Mouse (Mus musculus) forebrain, embryonic 11.5 days (tissue): ENCODE data around the gene Ipo11. TPM values are rescaled to one million over a fixed set of nuclear protein-coding genes. Genes with fewer than 3 reads are reported as not detected.

ENCODE experiments used
- ATAC-seq: fragments of 200-750 bp; cut with Nextera tagmentation; replicated peaks from 2 replicates; pipeline ENCODE4 v1.8.0; 2017; ENCODE audit warnings: moderate TSS enrichment; ENCODE audit not compliant: low FRiP score
- DNase-seq: peaks from one replicate; pipeline ENCODE4 v3.0.0-alpha.2; 2017; ENCODE audit warnings: low spot score
- H3K27ac ChIP-seq: fragments of 300-500 bp; sonication (generic); 2 replicates; pipeline ENCODE4 v1.5.1; 2014; ENCODE audit warnings: low read depth, low read length
- H3K27me3 ChIP-seq: fragments of 300-500 bp; sonication (generic); 2 replicates; pipeline ENCODE4 v1.6.1; 2014; ENCODE audit warnings: mild to moderate bottlenecking, low read length, mixed read lengths; ENCODE audit not compliant: control insufficient read depth, insufficient read depth
- H3K36me3 ChIP-seq: fragments of 300-500 bp; sonication (generic); 2 replicates; pipeline ENCODE4 v1.6.1; 2014; ENCODE audit warnings: mild to moderate bottlenecking, low read length, moderate library complexity, mixed read lengths; ENCODE audit not compliant: control insufficient read depth, insufficient read depth
- H3K4me1 ChIP-seq: fragments of 300-500 bp; sonication (generic); replicated peaks from 2 replicates; pipeline ENCODE4 v1.6.1; 2014; ENCODE audit warnings: low read length, mixed read lengths; ENCODE audit not compliant: control insufficient read depth, insufficient read depth
- H3K4me2 ChIP-seq: fragments of 300-500 bp; sonication (generic); 2 replicates; pipeline ENCODE4 v1.6.1; 2014; ENCODE audit warnings: low read depth, mild to moderate bottlenecking, low read length, moderate library complexity, mixed read lengths; ENCODE audit not compliant: severe bottlenecking
- H3K4me3 ChIP-seq: fragments of 300-500 bp; sonication (generic); 2 replicates; pipeline ENCODE4 v1.5.1; 2014; ENCODE audit warnings: low read depth, low read length
- H3K9ac ChIP-seq: fragments of 300-500 bp; sonication (generic); 2 replicates; pipeline ENCODE4 v1.6.1; 2014; ENCODE audit warnings: low read length
- H3K9me3 ChIP-seq: fragments of 300-500 bp; sonication (generic); 2 replicates; pipeline ENCODE4 v1.6.1; 2016; ENCODE audit warnings: low read length, mixed read lengths; ENCODE audit not compliant: control insufficient read depth
- WGBS: fragments of 180-500 bp; shearing (Covaris S2); extraction: QIAGEN DNeasy Blood & Tissue Kit; methylation state at CpG from one replicate; pipeline ENCODE4 v1.1.7; 2014; 5-methylcytosine and 5-hydroxymethylcytosine counted together
- polyA plus RNA-seq: library from polyadenylated mRNA; unstranded; fragments of >200 nt; fragmentation: Nextera tagmentation; extraction: Ambion mirVana; gene quantifications from 2 replicates; pipeline ENCODE4 v1.2.1, GENCODE M21; 2014

Ipo11 gene
- polyA plus RNA-seq, 1 experiment from 2014 or later: 92.9 TPM

DNA sequence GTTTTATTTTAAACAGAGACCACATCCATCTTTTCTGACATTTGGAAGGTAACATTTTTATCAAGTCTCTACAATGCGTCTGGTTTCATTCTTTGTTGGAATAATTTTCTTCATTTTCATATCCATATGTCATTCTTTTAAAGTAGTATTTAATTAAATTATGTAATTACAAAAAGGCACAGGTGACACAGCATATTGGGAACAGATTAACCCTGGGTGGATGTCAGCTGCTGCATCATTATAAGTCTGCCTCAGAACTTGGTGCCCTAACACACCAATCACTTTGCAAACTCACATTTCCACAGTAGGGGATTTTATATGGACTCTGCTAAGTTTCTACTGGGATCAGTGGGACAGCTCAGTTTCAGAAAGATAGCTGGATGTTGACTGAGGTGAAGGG is 184.8 kb downstream of the Ipo11 start:
- Histone ChIP-seq H3K27me3 (no peaks in the 10 kb centered on the region), H3K9ac (no peak overlapping the region), H3K36me3 (no peaks in the 10 kb centered on the region), H3K4me1 (no peaks in the 10 kb centered on the region), H3K9me3 (no peaks in the 10 kb centered on the region), H3K4me2 (no peak overlapping the region), H3K27ac (no peak overlapping the region), H3K4me3 (no peak overlapping the region)
- no peak for DNase-seq
- 93% methylated on average over 1 of the region's 1 CpGs for WGBS
- ATAC-seq: no peak

DNA sequence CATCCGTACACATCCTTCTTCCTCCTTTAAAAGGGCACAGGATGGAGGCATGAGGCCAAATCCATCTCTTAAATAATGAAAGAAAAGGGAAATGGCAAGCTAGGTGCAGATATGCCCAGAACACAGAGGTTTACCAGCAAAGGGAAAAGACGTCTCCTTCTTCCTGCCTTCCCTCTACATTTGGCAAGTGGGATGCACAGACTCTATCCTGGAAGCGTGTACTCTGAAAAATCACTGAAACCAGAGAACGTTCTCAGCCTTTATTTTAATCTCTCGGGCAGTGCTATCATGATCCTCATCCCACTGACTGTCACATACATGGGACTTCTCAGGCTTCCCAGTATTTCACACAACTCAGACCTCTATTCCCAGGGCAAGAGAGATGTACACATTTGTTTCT is 189.9 kb downstream of the Ipo11 start:
- DNase-seq: no peak
- no peak for ATAC-seq
- Histone ChIP-seq H3K4me1 (no peaks in the 10 kb centered on the region), H3K27me3 (no peaks in the 10 kb centered on the region), H3K4me3 (no peak overlapping the region), H3K27ac (no peak overlapping the region), H3K36me3 (no peaks in the 10 kb centered on the region), H3K4me2 (no peak overlapping the region), H3K9me3 (no peaks in the 10 kb centered on the region), H3K9ac (no peak overlapping the region)
- 85% methylated on average over 5 of the region's 5 CpGs for WGBS

DNA sequence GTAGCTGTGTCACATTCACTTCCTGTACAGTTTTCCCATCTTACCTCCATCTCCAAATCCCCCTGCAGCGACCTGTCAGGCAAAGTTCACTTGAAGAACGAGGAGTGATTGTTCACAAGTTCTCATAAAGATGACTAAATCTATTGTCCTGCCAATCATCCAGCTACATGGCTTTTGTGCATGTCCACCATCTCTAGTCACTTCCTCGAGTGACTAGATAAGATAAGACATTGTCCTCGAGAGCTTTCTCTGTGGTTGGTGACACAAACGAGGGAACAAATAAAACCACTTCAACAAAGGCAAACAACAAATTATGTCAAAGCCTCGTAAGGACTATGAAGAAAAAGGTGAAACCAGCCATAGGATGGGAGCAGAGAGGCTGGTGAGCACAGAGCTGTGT is 191.6 kb downstream of the Ipo11 start:
- no peaks in the 10 kb centered on the region for H3K4me1 ChIP-seq
- no peak overlapping the region for H3K27ac ChIP-seq
- no peaks in the 10 kb centered on the region for H3K36me3 ChIP-seq
- H3K9me3 ChIP-seq: no peaks in the 10 kb centered on the region
- H3K9ac ChIP-seq: no peak overlapping the region
- no peak overlapping the region for H3K4me3 ChIP-seq
- ATAC-seq (no peak), DNase-seq (no peak)
- no peaks in the 10 kb centered on the region for H3K27me3 ChIP-seq
- H3K4me2 ChIP-seq: no peak overlapping the region
- WGBS: 66% methylated on average over 6 of the region's 6 CpGs

Other genes with a start within 250 kb of the Ipo11 start
- gene Dimt1, start 10.2 kb upstream of the Ipo11 start, polyA plus RNA-seq: 49.3 and 52.0 TPM in 2 replicates
- 31.3 and 37.0 TPM in 2 replicates for gene Kif2a, start 85.2 kb upstream of the Ipo11 start, polyA plus RNA-seq